Mouse (Mus musculus): ENCODE data around the gene Stox2. TPM values are rescaled to one million over a fixed set of nuclear protein-coding genes. Genes with fewer than 3 reads are reported as not detected.

Stox2 gene
- total and polyA plus RNA-seq, 3 experiments, result under 0.01 TPM; not detected in 2

DNA sequence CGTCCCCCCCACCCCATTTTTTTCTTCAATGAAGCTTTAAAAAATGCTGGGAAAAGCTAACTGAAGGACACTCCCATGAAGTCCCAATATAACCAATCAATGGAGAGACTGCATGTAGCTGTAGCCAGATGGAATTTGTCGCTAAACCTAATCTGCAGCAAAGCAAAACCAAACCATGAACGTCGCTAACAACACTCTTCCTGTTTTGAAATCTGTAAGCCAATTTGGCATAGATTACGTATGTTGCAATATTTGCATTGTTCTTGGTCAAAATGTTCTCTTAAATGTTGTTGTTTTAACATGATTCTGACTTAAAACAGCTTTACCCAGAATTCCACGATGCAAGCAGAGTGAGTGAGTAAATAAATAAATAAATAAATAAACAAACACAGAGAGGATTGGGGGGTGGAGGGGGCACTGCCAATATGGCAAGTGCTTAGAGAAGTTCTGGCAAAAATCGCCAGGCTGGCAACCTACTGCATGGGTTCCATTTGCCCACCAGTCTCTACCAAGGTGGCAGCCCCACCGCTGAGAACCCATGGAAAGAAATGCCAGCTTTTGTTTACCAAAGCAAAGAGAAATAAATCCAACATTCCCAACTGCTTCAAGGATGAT is 203.0 kb downstream of the Stox2 start:
- no peaks in the 10 kb centered on the region for H3K27me3 ChIP-seq (ENCODE audit: control insufficient read depth in 1 of 2, insufficient read depth in 2 of 2, low read length in 2 of 2)
- no peaks in the 10 kb centered on the region for H3K4me1 ChIP-seq (ENCODE audit: control insufficient read depth in 1 of 2, insufficient read depth in 2 of 2, low read length in 2 of 2)
- no peak for DNase-seq (ENCODE audit: low read depth, low spot score)
- H3K36me3 ChIP-seq (ENCODE audit: control insufficient read depth in 1 of 2, insufficient read depth in 2 of 2, low read length in 2 of 2), result no peaks in the 10 kb centered on the region
- H3K27ac ChIP-seq (ENCODE audit: control insufficient read depth, low read depth, low read length), result no peak overlapping the region
- no peaks in the 10 kb centered on the region for H3K79me2 ChIP-seq (ENCODE audit: control insufficient read depth, insufficient read depth, low read length, poor library complexity)
- TF ChIP-seq MYB (IDR thresholded peaks at IDR 0.05; ENCODE audit: low read depth, low read length) (no peak), BHLHE40 (IDR thresholded peaks at IDR 0.05; ENCODE audit: borderline replicate concordance, low read depth, low read length) (no peak), CTCF (IDR thresholded peaks at IDR 0.05 in 2 of 3, conservative IDR thresholded peaks at IDR 0.05 in 1 of 3; ENCODE audit: control insufficient read depth in 1 of 3, insufficient read depth in 1 of 3, low read depth in 2 of 3, low read length in 3 of 3, poor library complexity in 1 of 3, severe bottlenecking in 1 of 3) (no peak)
- H3K9me3 ChIP-seq (replicated peaks; ENCODE audit: insufficient read depth, low read length), result no peaks in the 10 kb centered on the region
- no peak overlapping the region for H3K9ac ChIP-seq (ENCODE audit: control insufficient read depth, low read depth, low read length, poor library complexity, severe bottlenecking)
- no peak overlapping the region for H3K4me3 ChIP-seq (ENCODE audit: control insufficient read depth in 1 of 2, insufficient read depth in 1 of 2, low read depth in 2 of 2, low read length in 2 of 2)

DNA sequence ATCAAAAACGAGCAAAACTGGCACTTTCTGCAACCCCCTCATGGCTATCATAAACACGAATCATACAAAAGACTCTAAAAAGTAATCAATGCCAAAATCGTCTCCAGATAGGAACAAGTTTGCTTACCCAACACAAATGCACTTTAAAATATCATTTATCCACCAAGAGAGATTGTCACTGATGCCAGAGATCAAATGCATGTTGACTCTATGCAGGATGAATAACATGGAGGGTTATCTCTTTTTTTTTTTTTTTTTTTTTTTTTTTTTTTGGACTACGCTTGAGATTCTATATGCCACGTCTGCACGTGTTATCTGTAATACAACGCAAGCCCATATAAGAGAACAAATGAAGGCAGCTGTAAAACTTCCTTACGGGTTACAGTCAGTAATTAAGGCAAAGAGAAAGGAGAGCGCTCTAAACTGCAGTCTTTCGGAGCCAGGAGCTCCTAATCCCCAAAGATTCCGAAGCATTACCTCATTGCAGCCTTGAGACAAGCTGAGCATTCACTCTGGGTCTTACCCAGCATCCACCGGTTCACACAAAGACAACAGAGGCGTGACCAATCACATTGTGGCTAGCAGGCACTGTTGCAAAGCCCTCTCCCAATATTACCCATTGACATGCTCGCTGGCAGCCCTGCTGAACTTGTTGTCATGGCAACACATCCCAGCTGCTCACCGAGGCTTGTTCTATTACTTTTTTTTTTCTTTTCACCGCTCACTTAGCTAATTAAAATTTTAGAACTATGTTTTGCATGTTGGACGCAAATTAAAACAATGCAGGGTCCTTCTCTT is 203.8 kb downstream of the Stox2 start:
- DNase-seq (ENCODE audit: low read depth, low spot score), result no peak
- H3K9ac ChIP-seq (ENCODE audit: control insufficient read depth, low read depth, low read length, poor library complexity, severe bottlenecking), result no peak overlapping the region
- H3K4me1 ChIP-seq (ENCODE audit: control insufficient read depth in 1 of 2, insufficient read depth in 2 of 2, low read length in 2 of 2), result no peaks in the 10 kb centered on the region
- no peak overlapping the region for H3K4me3 ChIP-seq (ENCODE audit: control insufficient read depth in 1 of 2, insufficient read depth in 1 of 2, low read depth in 2 of 2, low read length in 2 of 2)
- TF ChIP-seq USF1 (IDR thresholded peaks at IDR 0.05; ENCODE audit: low read depth, low read length) (no peak), MXI1 (IDR thresholded peaks at IDR 0.05; ENCODE audit: low read depth, low read length) (no peak), RCOR1 (IDR thresholded peaks at IDR 0.05; ENCODE audit: low read depth, low read length) (no peak)
- no peak overlapping the region for H3K27ac ChIP-seq (ENCODE audit: control insufficient read depth, low read depth, low read length)
- no peaks in the 10 kb centered on the region for H3K36me3 ChIP-seq (ENCODE audit: control insufficient read depth in 1 of 2, insufficient read depth in 2 of 2, low read length in 2 of 2)
- no peaks in the 10 kb centered on the region for H3K9me3 ChIP-seq (replicated peaks; ENCODE audit: insufficient read depth, low read length)
- H3K27me3 ChIP-seq (ENCODE audit: control insufficient read depth in 1 of 2, insufficient read depth in 2 of 2, low read length in 2 of 2), result no peaks in the 10 kb centered on the region
- no peaks in the 10 kb centered on the region for H3K79me2 ChIP-seq (ENCODE audit: control insufficient read depth, insufficient read depth, low read length, poor library complexity)

DNA sequence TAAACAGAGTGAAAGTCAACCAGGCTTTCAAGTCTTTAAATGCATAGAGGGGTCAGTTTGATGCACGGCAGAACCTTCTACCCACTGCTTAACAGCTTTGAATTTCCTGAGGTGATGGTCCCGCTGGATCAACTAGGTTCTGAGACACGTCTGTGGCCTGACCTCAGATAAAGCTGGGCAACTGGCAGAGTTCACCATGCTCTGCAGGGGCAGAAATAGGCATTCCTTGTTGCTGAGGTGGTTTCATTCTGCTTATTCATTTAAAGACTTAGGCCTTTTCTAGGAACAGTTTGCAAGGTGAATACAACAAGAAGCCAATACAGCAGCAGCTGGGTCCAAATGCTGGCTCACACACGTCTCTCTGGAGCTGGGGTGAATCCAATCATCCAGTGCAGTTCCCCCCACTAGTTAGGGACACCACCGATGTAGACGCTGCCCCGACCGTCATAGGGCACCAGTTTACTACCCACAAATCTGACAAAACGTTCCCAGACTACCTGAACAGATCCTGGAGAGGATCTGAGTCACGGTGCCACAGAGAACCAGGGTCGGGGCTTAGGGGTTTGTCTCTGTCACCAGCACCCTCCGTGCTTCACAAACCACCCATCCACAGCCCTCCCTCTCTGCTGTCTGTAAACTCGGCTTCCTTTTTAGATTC is 204.6 kb downstream of the Stox2 start:
- no peaks in the 10 kb centered on the region for H3K9me3 ChIP-seq (replicated peaks; ENCODE audit: insufficient read depth, low read length)
- no peaks in the 10 kb centered on the region for H3K36me3 ChIP-seq (ENCODE audit: control insufficient read depth in 1 of 2, insufficient read depth in 2 of 2, low read length in 2 of 2)
- H3K79me2 ChIP-seq (ENCODE audit: control insufficient read depth, insufficient read depth, low read length, poor library complexity), result no peaks in the 10 kb centered on the region
- no peaks in the 10 kb centered on the region for H3K27me3 ChIP-seq (ENCODE audit: control insufficient read depth in 1 of 2, insufficient read depth in 2 of 2, low read length in 2 of 2)
- H3K4me1 ChIP-seq (ENCODE audit: control insufficient read depth in 1 of 2, insufficient read depth in 2 of 2, low read length in 2 of 2), result no peaks in the 10 kb centered on the region
- no peak for DNase-seq (ENCODE audit: low read depth, low spot score)
- no peak overlapping the region for H3K27ac ChIP-seq (ENCODE audit: control insufficient read depth, low read depth, low read length)
- H3K4me3 ChIP-seq (ENCODE audit: control insufficient read depth in 1 of 2, insufficient read depth in 1 of 2, low read depth in 2 of 2, low read length in 2 of 2), result no peak overlapping the region
- no peak overlapping the region for H3K9ac ChIP-seq (ENCODE audit: control insufficient read depth, low read depth, low read length, poor library complexity, severe bottlenecking)
- no peak for TF ChIP-seq TAL1 (IDR thresholded peaks at IDR 0.05; ENCODE audit: low read length)
- no peak for TF ChIP-seq SIN3A (IDR thresholded peaks at IDR 0.05; ENCODE audit: low read length)
- TF ChIP-seq EP300 (IDR thresholded peaks at IDR 0.05; ENCODE audit: low read depth in 1 of 2, low read length in 2 of 2), result no peak
- TF ChIP-seq ZC3H11A (IDR thresholded peaks at IDR 0.05; ENCODE audit: low read depth, low read length), result no peak
- TF ChIP-seq GABPA (IDR thresholded peaks at IDR 0.05; ENCODE audit: low read depth, low read length), result no peak
- no peak for TF ChIP-seq ZMIZ1 (IDR thresholded peaks at IDR 0.05; ENCODE audit: low read depth, low read length)
- no peak for TF ChIP-seq UBTF (IDR thresholded peaks at IDR 0.05; ENCODE audit: borderline replicate concordance, insufficient read depth, low read depth, low read length)
- no peak for TF ChIP-seq CHD1 (IDR thresholded peaks at IDR 0.05; ENCODE audit: low read depth, low read length)
- no peak for TF ChIP-seq ZKSCAN1 (IDR thresholded peaks at IDR 0.05; ENCODE audit: low read depth, low read length)
- no peak for TF ChIP-seq ETS1 (IDR thresholded peaks at IDR 0.05; ENCODE audit: low read depth, low read length)
- no peak for TF ChIP-seq POLR2AphosphoS5 (IDR thresholded peaks at IDR 0.05; ENCODE audit: borderline replicate concordance, low read depth, low read length)
- no peak for TF ChIP-seq KAT2A (conservative IDR thresholded peaks at IDR 0.05; ENCODE audit: low read depth, low read length)
- TF ChIP-seq TCF12 (IDR thresholded peaks at IDR 0.05; ENCODE audit: low read depth, low read length), result no peak
- no peak for TF ChIP-seq HCFC1 (IDR thresholded peaks at IDR 0.05; ENCODE audit: low read depth, low read length)
- TF ChIP-seq MEF2A (IDR thresholded peaks at IDR 0.05; ENCODE audit: extremely low read depth, insufficient replicate concordance, low read depth, low read length, poor library complexity, severe bottlenecking), result no peak
- no peak for TF ChIP-seq MYB (IDR thresholded peaks at IDR 0.05; ENCODE audit: low read depth, low read length)
- TF ChIP-seq NRF1 (IDR thresholded peaks at IDR 0.05; ENCODE audit: insufficient read depth, low read depth, low read length, poor library complexity, severe bottlenecking), result no peak

Measured in MEL (cell line).